Mouse (Mus musculus): Measurements from ENCODE around the gene Recql. TPM values are rescaled to one million over a fixed set of nuclear protein-coding genes. Genes with fewer than 3 reads are reported as not detected.
A peak's percentile ranks its signal among the peaks of the same experiment; 100 is the strongest.
"Not testable (repeated sequence)": the region's sequence is repeated elsewhere in the genome, so short reads cannot be mapped to it uniquely, and the experiment has no call there.

The Recql gene
- polyA plus RNA-seq, 1 experiment from 2014 or later: 27.9 TPM

DNA sequence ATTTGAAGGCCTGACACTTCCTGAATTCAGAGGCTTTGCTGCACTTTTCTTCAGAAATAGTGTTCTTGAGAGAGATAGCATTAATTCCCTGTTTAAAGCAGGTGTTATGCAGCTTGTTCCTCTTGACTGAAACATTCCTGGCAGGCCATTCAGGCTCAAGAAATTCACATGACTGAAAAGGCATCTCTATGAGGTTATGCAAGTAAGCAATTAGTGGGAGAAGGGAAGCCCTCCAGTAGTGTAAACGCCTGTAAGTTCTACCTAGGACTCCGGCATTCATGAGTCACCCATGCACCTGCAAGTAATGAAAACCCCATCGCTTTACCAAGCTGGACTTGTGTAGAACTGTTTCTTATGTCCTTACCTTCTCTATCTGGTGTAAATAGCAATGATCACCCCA is 17.3 kb downstream of the Recql start:
- Histone ChIP-seq H3K4me3 (ENCODE audit: low read depth, low read length) (no peak overlapping the region), H3K36me3 (ENCODE audit: control insufficient read depth, insufficient read depth, low read length) (peaks cover 37% of the 10 kb centered on the region), H3K4me2 (ENCODE audit: low read depth, low read length) (no peak overlapping the region), H3K27ac (ENCODE audit: low read depth, low read length) (no peak overlapping the region), H3K9me3 (ENCODE audit: control insufficient read depth, low read length) (no peaks in the 10 kb centered on the region), H3K27me3 (ENCODE audit: control insufficient read depth, insufficient read depth, low read length) (no peaks in the 10 kb centered on the region), H3K9ac (replicated peaks; ENCODE audit: low read depth, low read length) (no peak overlapping the region), H3K4me1 (ENCODE audit: control insufficient read depth, insufficient read depth, low read length) (no peaks in the 10 kb centered on the region)
- ATAC-seq (ENCODE audit: low read depth): no peak
- 93% methylated on average over 3 of the region's 3 CpGs for WGBS

- Histone ChIP-seq H3K27me3 (ENCODE audit: control insufficient read depth, insufficient read depth, low read length) (no peaks in the 10 kb centered on the region), H3K4me3 (ENCODE audit: low read depth, low read length) (no peak overlapping the region), H3K27ac (ENCODE audit: low read depth, low read length) (no peak overlapping the region), H3K9me3 (ENCODE audit: control insufficient read depth, low read length) (no peaks in the 10 kb centered on the region), H3K9ac (replicated peaks; ENCODE audit: low read depth, low read length) (no peak overlapping the region), H3K4me1 (ENCODE audit: control insufficient read depth, insufficient read depth, low read length) (no peaks in the 10 kb centered on the region), H3K36me3 (ENCODE audit: control insufficient read depth, insufficient read depth, low read length) (peaks cover 46% of the 10 kb centered on the region), H3K4me2 (ENCODE audit: low read depth, low read length) (no peak overlapping the region)
- ATAC-seq (ENCODE audit: low read depth): no peak
- 91% methylated on average over 3 of the region's 3 CpGs for WGBS
Measured at GRCm38 (mm10) chr6:142367565-142367964, 19.3 kb downstream of the Recql start.

- Histone ChIP-seq H3K4me3 (ENCODE audit: low read depth, low read length) (no peak overlapping the region), H3K27me3 (ENCODE audit: control insufficient read depth, insufficient read depth, low read length) (no peaks in the 10 kb centered on the region), H3K27ac (ENCODE audit: low read depth, low read length) (no peak overlapping the region), H3K9me3 (ENCODE audit: control insufficient read depth, low read length) (no peaks in the 10 kb centered on the region), H3K9ac (replicated peaks; ENCODE audit: low read depth, low read length) (no peak overlapping the region), H3K4me1 (ENCODE audit: control insufficient read depth, insufficient read depth, low read length) (no peaks in the 10 kb centered on the region), H3K36me3 (ENCODE audit: control insufficient read depth, insufficient read depth, low read length) (peaks cover 47% of the 10 kb centered on the region), H3K4me2 (ENCODE audit: low read depth, low read length) (no peak overlapping the region)
- 96% methylated on average over 10 of the region's 10 CpGs for WGBS
- ATAC-seq (ENCODE audit: low read depth): no peak
Measured at GRCm38 (mm10) chr6:142366473-142367018, 20.3 kb downstream of the Recql start.

- Histone ChIP-seq H3K27ac (ENCODE audit: low read depth, low read length) (no peak overlapping the region), H3K36me3 (ENCODE audit: control insufficient read depth, insufficient read depth, low read length) (peaks cover 50% of the 10 kb centered on the region), H3K9me3 (ENCODE audit: control insufficient read depth, low read length) (no peaks in the 10 kb centered on the region), H3K4me3 (ENCODE audit: low read depth, low read length) (no peak overlapping the region), H3K27me3 (ENCODE audit: control insufficient read depth, insufficient read depth, low read length) (no peaks in the 10 kb centered on the region), H3K4me1 (ENCODE audit: control insufficient read depth, insufficient read depth, low read length) (no peaks in the 10 kb centered on the region), H3K9ac (replicated peaks; ENCODE audit: low read depth, low read length) (no peak overlapping the region), H3K4me2 (ENCODE audit: low read depth, low read length) (no peak overlapping the region)
- 92% methylated on average over 8 of the region's 8 CpGs for WGBS
- ATAC-seq (ENCODE audit: low read depth): no peak
Measured at GRCm38 (mm10) chr6:142365742-142366472, 21.0 kb downstream of the Recql start.

DNA sequence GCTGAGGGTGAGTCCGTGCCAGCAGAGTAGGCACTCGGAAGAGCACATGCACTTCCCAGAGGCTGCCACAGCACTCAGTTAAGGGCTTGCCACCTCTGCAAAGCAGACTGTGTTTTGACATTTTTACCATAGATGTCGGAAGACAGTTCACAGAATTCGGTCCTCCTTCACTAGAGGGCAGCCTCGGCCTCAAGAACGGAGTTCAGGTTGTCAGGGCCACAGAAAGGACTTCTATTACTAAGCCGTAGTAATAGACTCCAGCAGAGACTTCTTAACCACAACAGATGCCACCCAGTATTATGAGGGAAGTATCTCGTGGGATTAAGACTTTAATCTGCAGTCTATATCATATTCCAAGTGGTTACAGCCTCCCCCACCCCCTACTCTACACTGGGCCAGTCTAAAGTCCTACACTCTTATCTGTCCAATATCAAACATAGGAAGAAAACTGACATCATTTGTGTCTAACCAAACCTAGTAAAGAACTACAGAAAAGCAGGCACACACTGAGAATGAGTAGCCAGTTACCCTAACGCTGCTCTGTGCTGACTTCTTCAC is 23.8 kb downstream of the Recql start:
- no peaks in the 10 kb centered on the region for H3K9me3 ChIP-seq (ENCODE audit: control insufficient read depth, low read length)
- no peaks in the 10 kb centered on the region for H3K4me1 ChIP-seq (ENCODE audit: control insufficient read depth, insufficient read depth, low read length)
- no peaks in the 10 kb centered on the region for H3K27me3 ChIP-seq (ENCODE audit: control insufficient read depth, insufficient read depth, low read length)
- no peak overlapping the region for H3K9ac ChIP-seq (replicated peaks; ENCODE audit: low read depth, low read length)
- peaks cover 50% of the 10 kb centered on the region for H3K36me3 ChIP-seq (ENCODE audit: control insufficient read depth, insufficient read depth, low read length)
- no peak overlapping the region for H3K27ac ChIP-seq (ENCODE audit: low read depth, low read length)
- no peak overlapping the region for H3K4me3 ChIP-seq (ENCODE audit: low read depth, low read length)
- WGBS: 73% methylated on average over 9 of the region's 9 CpGs
- H3K4me2 ChIP-seq (ENCODE audit: low read depth, low read length): no peak overlapping the region
- ATAC-seq (ENCODE audit: low read depth): peak; percentile 31; the same call in 1 of the 2 replicates

DNA sequence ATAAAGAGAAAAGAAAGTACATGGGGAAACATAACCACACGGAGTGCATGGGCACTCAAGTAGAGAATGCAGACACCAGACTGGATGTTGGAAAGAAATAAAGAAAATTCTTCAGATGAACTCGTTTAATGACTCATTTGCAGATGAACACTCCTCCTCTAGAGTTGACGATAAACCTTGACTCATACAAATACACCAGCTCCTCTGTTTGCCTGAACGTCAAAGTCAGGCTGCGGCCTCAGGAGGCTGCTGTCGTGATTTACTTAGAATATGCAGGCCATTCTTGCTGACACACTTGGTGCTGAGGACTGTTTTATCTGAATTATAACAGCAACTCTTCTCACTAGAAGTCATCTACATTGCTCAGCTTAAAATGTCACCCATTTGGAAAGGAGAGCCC is 24.9 kb downstream of the Recql start:
- Histone ChIP-seq H3K4me1 (ENCODE audit: control insufficient read depth, insufficient read depth, low read length) (no peaks in the 10 kb centered on the region), H3K4me3 (ENCODE audit: low read depth, low read length) (no peak overlapping the region), H3K9me3 (ENCODE audit: control insufficient read depth, low read length) (no peaks in the 10 kb centered on the region), H3K4me2 (ENCODE audit: low read depth, low read length) (no peak overlapping the region), H3K9ac (replicated peaks; ENCODE audit: low read depth, low read length) (no peak overlapping the region), H3K27ac (ENCODE audit: low read depth, low read length) (no peak overlapping the region), H3K27me3 (ENCODE audit: control insufficient read depth, insufficient read depth, low read length) (no peaks in the 10 kb centered on the region), H3K36me3 (ENCODE audit: control insufficient read depth, insufficient read depth, low read length) (peaks cover 56% of the 10 kb centered on the region)
- WGBS: 94% methylated on average over 6 of the region's 6 CpGs
- no peak for ATAC-seq (ENCODE audit: low read depth)

DNA sequence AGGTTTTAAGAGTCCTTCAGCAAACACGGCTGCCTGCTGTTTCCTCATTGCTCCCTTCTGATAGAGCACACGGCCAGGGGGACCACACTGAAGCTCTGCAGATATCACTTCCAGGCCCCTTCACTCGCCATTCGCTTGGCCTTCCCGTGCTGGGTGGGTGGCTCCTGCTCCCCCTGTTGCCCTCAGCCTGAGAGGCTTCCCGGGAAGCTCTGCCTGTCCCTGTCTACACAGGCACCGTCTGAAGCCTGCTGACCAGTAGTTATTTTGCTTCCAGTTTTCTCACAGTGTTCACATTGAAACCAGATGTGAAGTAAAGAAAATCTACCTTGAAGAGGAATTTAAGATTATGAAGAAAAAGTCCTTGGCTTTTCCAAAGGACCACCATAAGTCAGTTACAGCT is 29.8 kb downstream of the Recql start:
- Histone ChIP-seq H3K4me3 (ENCODE audit: low read depth, low read length) (no peak overlapping the region), H3K36me3 (ENCODE audit: control insufficient read depth, insufficient read depth, low read length) (peaks cover 62% of the 10 kb centered on the region), H3K9me3 (ENCODE audit: control insufficient read depth, low read length) (no peaks in the 10 kb centered on the region), H3K4me1 (ENCODE audit: control insufficient read depth, insufficient read depth, low read length) (no peaks in the 10 kb centered on the region), H3K4me2 (ENCODE audit: low read depth, low read length) (no peak overlapping the region), H3K27me3 (ENCODE audit: control insufficient read depth, insufficient read depth, low read length) (no peaks in the 10 kb centered on the region), H3K9ac (replicated peaks; ENCODE audit: low read depth, low read length) (no peak overlapping the region), H3K27ac (ENCODE audit: low read depth, low read length) (no peak overlapping the region)
- 78% methylated on average over 7 of the region's 7 CpGs for WGBS
- no peak for ATAC-seq (ENCODE audit: low read depth)

GRCm38 (mm10) chr6:142352099-142352498 is 34.8 kb downstream of the Recql start:
- not testable (repeated sequence) for H3K9me3 ChIP-seq (ENCODE audit: control insufficient read depth, low read length); H3K4me1 ChIP-seq (ENCODE audit: control insufficient read depth, insufficient read depth, low read length); H3K27ac ChIP-seq (ENCODE audit: low read depth, low read length); H3K9ac ChIP-seq (replicated peaks; ENCODE audit: low read depth, low read length); H3K4me2 ChIP-seq (ENCODE audit: low read depth, low read length); H3K4me3 ChIP-seq (ENCODE audit: low read depth, low read length); H3K27me3 ChIP-seq (ENCODE audit: control insufficient read depth, insufficient read depth, low read length); ATAC-seq (ENCODE audit: low read depth)
- WGBS: 91% methylated on average over 3 of the region's 3 CpGs
- H3K36me3 ChIP-seq (ENCODE audit: control insufficient read depth, insufficient read depth, low read length): peaks cover 40% of the 10 kb centered on the region

Data from neural tube, embryonic 14.5 days (tissue).